ENCODE assay signal across 13 mouse cellular contexts in genomic region chr2:173087405-173087804, GRCm38 (mm10). TPM values are rescaled to one million over a fixed set of nuclear protein-coding genes. Genes with fewer than 3 reads are reported as not detected.
A peak's percentile ranks its signal among the peaks of the same experiment; 100 is the strongest.
DNase-seq lines count a peak whose midpoint lies in the region; ATAC-seq and TF ChIP-seq lines count a peak whose summit lies in the region.
"Had no signal": no experiment of that assay in that cellular context is flagged by ENCODE, and none has a peak within 500 bp of the region (broad histone marks: within the 10 kb centered on the region; RNA-seq: fewer than 3 reads in every experiment).

No protein-coding gene starts in this region.

- TF ChIP-seq CTCF in heart, postnatal 0 days (IDR thresholded peaks at IDR 0.05; ENCODE audit: low read depth): 0 out of 2 replicates have a peak, but pooled peaks have one; percentile 9
- TF ChIP-seq CTCF in stomach, postnatal 0 days (IDR thresholded peaks at IDR 0.05; ENCODE audit: low read depth): no peak

- peak; percentile 43; the same call in 1 of the 2 replicates for ATAC-seq in cerebellum, adult (ENCODE audit: insufficient number of reproducible peaks, low FRiP score, low TSS enrichment)
- ATAC-seq in heart, postnatal 0 days (ENCODE audit: insufficient read depth, low read depth): peak; percentile 92
- ATAC-seq in stomach, postnatal 0 days (ENCODE audit: low FRiP score, low TSS enrichment): peak; percentile 56
- ATAC-seq in erythroid progenitor cell, adult 5-6 weeks (replicated peaks; ENCODE audit: low FRiP score, poor library complexity, severe bottlenecking): no peak

- H3K4me1 ChIP-seq in heart, postnatal 0 days (ENCODE audit: control insufficient read depth, insufficient read depth): peaks cover 18% of the 10 kb centered on the region
- no peaks in the 10 kb centered on the region for H3K4me1 ChIP-seq in stomach, postnatal 0 days (replicated peaks; ENCODE audit: control insufficient read depth, insufficient read depth)

- peak overlapping the region; percentile 42 for H3K4me2 ChIP-seq in heart, postnatal 0 days (ENCODE audit: low read depth, low read length)
- H3K4me2 ChIP-seq in stomach, postnatal 0 days (replicated peaks; ENCODE audit: low read depth): no peak overlapping the region
- H3K4me2 ChIP-seq: liver, embryonic 15.5 days had no signal

- DNase-seq in cerebellum, adult 9-10 months: no peak
- DNase-seq in urinary bladder, postnatal 14 days (ENCODE audit: low spot score): peak; percentile 26
- DNase-seq in urinary bladder, adult 18-20 months (ENCODE audit: low spot score in 2 of 2): no peak
- DNase-seq in heart, postnatal 0 days (ENCODE audit: low spot score): peak; percentile 94
- no peak for DNase-seq in stomach, postnatal 0 days (ENCODE audit: low spot score)
- no peak for DNase-seq in thymus, postnatal 36 days

- no peak overlapping the region for H3K4me3 ChIP-seq in heart, postnatal 0 days (ENCODE audit: low read depth, low read length)
- no peak overlapping the region for H3K4me3 ChIP-seq in stomach, postnatal 0 days (ENCODE audit: low read depth, low read length)
- H3K4me3 ChIP-seq: liver, embryonic 15.5 days had no signal

- H3K36me3 ChIP-seq in heart, postnatal 0 days (replicated peaks; ENCODE audit: control insufficient read depth, insufficient read depth, low read length): no peaks in the 10 kb centered on the region
- H3K36me3 ChIP-seq in stomach, postnatal 0 days (ENCODE audit: control insufficient read depth, insufficient read depth, low read length): no peaks in the 10 kb centered on the region
- H3K36me3 ChIP-seq: liver, embryonic 15.5 days had no signal

- peak overlapping the region; percentile 28; the same call in 1 of the 2 replicates for H3K9ac ChIP-seq in heart, postnatal 0 days (replicated peaks; ENCODE audit: low read depth, low read length)
- H3K9ac ChIP-seq in stomach, postnatal 0 days (ENCODE audit: low read length): no peak overlapping the region
- H3K9ac ChIP-seq: liver, embryonic 15.5 days had no signal

- no peaks in the 10 kb centered on the region for H3K9me3 ChIP-seq in heart, postnatal 0 days (replicated peaks; ENCODE audit: control insufficient read depth, low read length)
- no peaks in the 10 kb centered on the region for H3K9me3 ChIP-seq in stomach, postnatal 0 days (ENCODE audit: control insufficient read depth, low read length)
- H3K9me3 ChIP-seq: liver, embryonic 15.5 days had no signal

- WGBS in heart, postnatal 0 days: 14% methylated on average over 13 of the region's 13 CpGs
- WGBS in stomach, postnatal 0 days: 41% methylated on average over 13 of the region's 13 CpGs

- peak; percentile 76 for TF ChIP-seq EP300 in heart, postnatal 0 days (IDR thresholded peaks at IDR 0.05; ENCODE audit: low read depth)
- no peak for TF ChIP-seq EP300 in stomach, postnatal 0 days (optimal IDR thresholded peaks at IDR 0.05)

- H3K27me3 ChIP-seq in heart, postnatal 0 days (ENCODE audit: control insufficient read depth, insufficient read depth, low read length): no peaks in the 10 kb centered on the region
- no peaks in the 10 kb centered on the region for H3K27me3 ChIP-seq in stomach, postnatal 0 days (ENCODE audit: control insufficient read depth, insufficient read depth, low read length)

- peak overlapping the region; percentile 98 for H3K27ac ChIP-seq in heart, postnatal 0 days (ENCODE audit: low read depth)
- peak overlapping the region; percentile 73 for H3K27ac ChIP-seq in stomach, postnatal 0 days (replicated peaks)
- H3K27ac ChIP-seq: kidney, postnatal 0 days; liver, embryonic 15.5 days had no signal

RNA-seq across cellular contexts. Expression of gene Ctcfl, which starts 31.9 kb away (rescaled TPM):
- total RNA-seq in heart, postnatal 0 days (2014; rRNA removed; ENCODE audit: low replicate concordance): not detected in 2 replicates
- polyA plus RNA-seq in heart, postnatal 0 days (2015; fragmentation: Nextera tagmentation; extraction: Ambion mirVana): 0.22 and 0.26 TPM in 2 replicates
- polyA plus RNA-seq in stomach, postnatal 0 days (2015; fragmentation: Nextera tagmentation; extraction: Ambion mirVana): 0.07 TPM in 1 of 2 replicates, not detected in the other
- not detected in 2 replicates for total RNA-seq in erythroid progenitor cell, adult 5-6 weeks (2015; ENCODE audit: low replicate concordance)
- not detected in 2 replicates for total RNA-seq in erythroid progenitor cell, adult 5-6 weeks (2017; ENCODE audit: low replicate concordance)
- total RNA-seq: left cerebral cortex, postnatal 10 days; monocyte, adult 5-6 weeks had no signal
- polyA plus RNA-seq: brain, embryonic 14.5 days; kidney, postnatal 0 days had no signal

Comparison
In these comparisons a context has a peak if more than half of its experiments do, and no peak if none do; other contexts are left out.
1. DNase-seq: peak in urinary bladder, postnatal 14 days (single experiment) and heart, postnatal 0 days (single experiment); none in cerebellum, adult 9-10 months (single experiment), urinary bladder, adult 18-20 months (0 of 2), stomach, postnatal 0 days (single experiment) and thymus, postnatal 36 days (0 of 2).